Mouse (Mus musculus): ENCODE measurements around the gene Cnot6. TPM values are rescaled to one million over a fixed set of nuclear protein-coding genes. Genes with fewer than 3 reads are reported as not detected.

Gene Cnot6
- polyA plus RNA-seq (2015; fragmentation: Nextera tagmentation; extraction: Ambion mirVana) = 35.8 and 36.3 TPM in 2 replicates

GRCm38 (mm10) chr11:49712555-49713335, at the start of gene Cnot6:
Gene Cnot6, minus strand, starts transcription at chr11:49712723.

GRCm38 (mm10) chr11:49663310-49663709, 49.2 kb downstream of the Cnot6 start, which contains the start of gene Scgb3a1:
Gene Scgb3a1, plus strand, starts transcription at chr11:49663610.

Other genes with a start within 250 kb of the Cnot6 start
- gene Olfr1386, start 247.7 kb downstream of the Cnot6 start, polyA plus RNA-seq (2015; fragmentation: Nextera tagmentation; extraction: Ambion mirVana) = not detected in 2 replicates
- not detected in 2 replicates for gene Olfr1385, start 223.7 kb downstream of the Cnot6 start, polyA plus RNA-seq (2015; fragmentation: Nextera tagmentation; extraction: Ambion mirVana)
- gene Olfr1384, start 206.0 kb downstream of the Cnot6 start, polyA plus RNA-seq (2015; fragmentation: Nextera tagmentation; extraction: Ambion mirVana) = not detected in 2 replicates
- gene Olfr1383, start 193.1 kb downstream of the Cnot6 start, polyA plus RNA-seq (2015; fragmentation: Nextera tagmentation; extraction: Ambion mirVana) = not detected in 2 replicates
- gene Olfr1382, start 184.5 kb downstream of the Cnot6 start, polyA plus RNA-seq (2015; fragmentation: Nextera tagmentation; extraction: Ambion mirVana) = not detected in 2 replicates
- gene Olfr1381, start 169.3 kb downstream of the Cnot6 start, polyA plus RNA-seq (2015; fragmentation: Nextera tagmentation; extraction: Ambion mirVana) = not detected in 2 replicates
- not detected in 2 replicates for gene Olfr1380, start 155.8 kb downstream of the Cnot6 start, polyA plus RNA-seq (2015; fragmentation: Nextera tagmentation; extraction: Ambion mirVana)
- 3.2 and 4.3 TPM in 2 replicates for gene Flt4, start 103.5 kb downstream of the Cnot6 start, polyA plus RNA-seq (2015; fragmentation: Nextera tagmentation; extraction: Ambion mirVana)
- gene Scgb3a1, start 49.1 kb downstream of the Cnot6 start, polyA plus RNA-seq (2015; fragmentation: Nextera tagmentation; extraction: Ambion mirVana) = 0.28 TPM in 1 of 2 replicates, not detected in the other
- 1.3 and 1.5 TPM in 2 replicates for gene Gfpt2, start 81.5 kb upstream of the Cnot6 start, polyA plus RNA-seq (2015; fragmentation: Nextera tagmentation; extraction: Ambion mirVana)
- 24.1 and 26.0 TPM in 2 replicates for gene Mapk9, start 134.0 kb upstream of the Cnot6 start, polyA plus RNA-seq (2015; fragmentation: Nextera tagmentation; extraction: Ambion mirVana)
- 0.22 and 0.45 TPM in 2 replicates for gene Rasgef1c, start 189.1 kb upstream of the Cnot6 start, polyA plus RNA-seq (2015; fragmentation: Nextera tagmentation; extraction: Ambion mirVana)

Data from spleen, postnatal 0 days (tissue).